Mouse (Mus musculus) forebrain, postnatal 0 days (tissue): Measurements from ENCODE around the gene Mcpt1. TPM values are rescaled to one million over a fixed set of nuclear protein-coding genes. Genes with fewer than 3 reads are reported as not detected.
"Not testable (repeated sequence)": the region's sequence is repeated elsewhere in the genome, so short reads cannot be mapped to it uniquely, and the experiment has no call there.

Experiments used
- ATAC-seq: fragments of 200-750 bp; cut with Nextera tagmentation; 2 replicates; pipeline ENCODE4 v1.8.0; 2017; ENCODE audit warnings: mild to moderate bottlenecking, moderate library complexity
- DNase-seq: peaks from one replicate; pipeline ENCODE4 v3.0.0-alpha.2; 2015
- H3K27ac ChIP-seq: fragments of 300-500 bp; sonication (generic); 2 replicates; pipeline ENCODE4 v1.5.1; 2014; ENCODE audit warnings: low read depth, mild to moderate bottlenecking, antibody characterized with exemption, low read length, moderate library complexity, mixed read lengths
- H3K27me3 ChIP-seq: fragments of 300-500 bp; sonication (generic); 2 replicates; pipeline ENCODE4 v1.6.1; 2014; ENCODE audit warnings: mild to moderate bottlenecking, low read length, mixed read lengths; ENCODE audit not compliant: insufficient read depth
- H3K36me3 ChIP-seq: fragments of 300-500 bp; sonication (generic); 2 replicates; pipeline ENCODE4 v1.6.1; 2014; ENCODE audit warnings: mild to moderate bottlenecking, moderate library complexity; ENCODE audit not compliant: insufficient read depth
- H3K4me1 ChIP-seq: fragments of 300-500 bp; sonication (generic); 2 replicates; pipeline ENCODE4 v1.6.1; 2014; ENCODE audit warnings: antibody characterized with exemption; ENCODE audit not compliant: insufficient read depth
- H3K4me2 ChIP-seq: fragments of 300-500 bp; sonication (generic); 2 replicates; pipeline ENCODE4 v1.6.1; 2014; ENCODE audit warnings: low read depth, mild to moderate bottlenecking, moderate library complexity
- H3K4me3 ChIP-seq: fragments of 300-500 bp; sonication (generic); 2 replicates; pipeline ENCODE4 v1.5.1; 2014; ENCODE audit warnings: low read depth, low read length, mixed read lengths
- H3K9ac ChIP-seq: fragments of 300-500 bp; sonication (generic); 2 replicates; pipeline ENCODE4 v1.6.1; 2014; ENCODE audit warnings: mild to moderate bottlenecking
- H3K9me3 ChIP-seq: fragments of 300-500 bp; sonication (generic); 2 replicates; pipeline ENCODE4 v1.6.1; 2016; ENCODE audit warnings: low read length
- CTCF ChIP-seq: sonication (generic); IDR thresholded peaks from 2 replicates; pipeline ENCODE4 v1.5.1; 2016; ENCODE audit warnings: antibody characterized with exemption, control low read depth, low read depth
- WGBS: fragments of 180-500 bp; shearing (Covaris S2); extraction: QIAGEN DNeasy Blood & Tissue Kit; methylation state at CpG from one replicate; pipeline ENCODE4 v1.1.7; 2014; 5-methylcytosine and 5-hydroxymethylcytosine counted together
- polyA plus RNA-seq: library from polyadenylated mRNA; unstranded; fragments of >200 nt; fragmentation: Nextera tagmentation; extraction: Ambion mirVana; gene quantifications from 2 replicates; pipeline ENCODE4 v1.2.1, GENCODE M21; 2015
- total RNA-seq: library from RNA; depleted of rRNA; stranded (reverse); fragments of >200 nt; gene quantifications from 2 replicates; pipeline ENCODE4 v1.2.3, GENCODE M21; 2014; rRNA removed

Gene Mcpt1
- total and polyA plus RNA-seq, 2 experiments from 2014 or later: not detected

DNA sequence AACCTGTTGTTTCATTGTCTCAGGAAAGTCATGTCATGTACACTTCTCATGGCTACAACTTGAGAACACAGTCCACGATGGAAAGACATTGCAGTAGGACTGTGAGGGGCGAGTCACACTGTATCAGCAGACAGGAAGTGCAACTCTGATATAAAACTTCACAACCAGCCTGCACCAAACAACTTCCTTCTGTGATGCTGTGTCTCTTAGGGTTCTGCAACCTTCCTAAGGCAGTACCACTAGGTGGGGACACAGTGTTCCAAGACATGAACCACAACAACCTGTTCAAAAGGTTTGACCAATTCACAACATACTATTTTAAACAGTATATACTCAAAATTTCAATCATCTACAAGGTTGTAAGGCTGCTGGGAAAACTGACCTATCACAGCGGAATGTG lies 37.6 kb downstream of the Mcpt1 start:
- no peak for TF ChIP-seq CTCF
- Histone ChIP-seq H3K27ac (no peak overlapping the region), H3K4me2 (no peak overlapping the region), H3K4me1 (no peaks in the 10 kb centered on the region), H3K9ac (no peak overlapping the region), H3K27me3 (no peaks in the 10 kb centered on the region), H3K9me3 (no peaks in the 10 kb centered on the region), H3K4me3 (no peak overlapping the region), H3K36me3 (no peaks in the 10 kb centered on the region)
- 89% methylated on average over 3 of the region's 3 CpGs for WGBS
- DNase-seq (no peak), ATAC-seq (no peak)

GRCm38 (mm10) chr14:56057722-56058121 lies 40.0 kb downstream of the Mcpt1 start:
- TF ChIP-seq CTCF: no peak
- H3K36me3 ChIP-seq: no peaks in the 10 kb centered on the region
- no peak for DNase-seq
- WGBS: 86% methylated on average over 4 of the region's 4 CpGs
- no peaks in the 10 kb centered on the region for H3K27me3 ChIP-seq
- H3K4me1 ChIP-seq: no peaks in the 10 kb centered on the region
- H3K27ac ChIP-seq: no peak overlapping the region
- no peaks in the 10 kb centered on the region for H3K9me3 ChIP-seq
- H3K4me3 ChIP-seq: no peak overlapping the region
- no peak for ATAC-seq
- H3K9ac ChIP-seq: no peak overlapping the region
- no peak overlapping the region for H3K4me2 ChIP-seq

GRCm38 (mm10) chr14:56062213-56062612 lies 44.4 kb downstream of the Mcpt1 start, which contains the start of gene Mcpt4:
TSS of gene Mcpt4 (minus strand) at chr14:56062313.
- H3K27ac ChIP-seq, H3K9ac ChIP-seq, H3K9me3 ChIP-seq, H3K4me3 ChIP-seq, H3K4me2 ChIP-seq, ATAC-seq, DNase-seq, H3K36me3 ChIP-seq, H3K4me1 ChIP-seq, H3K27me3 ChIP-seq: not testable (repeated sequence)
- WGBS: 85% methylated on average over 3 of the region's 3 CpGs

Other genes starting within 250 kb of the Mcpt1 start
- 1.6 and 3.6 TPM in 2 replicates for gene Adcy4, start 233.9 kb upstream of the Mcpt1 start, total RNA-seq
- gene Adcy4, start 233.9 kb upstream of the Mcpt1 start, polyA plus RNA-seq: 1.6 and 1.7 TPM in 2 replicates
- gene Ripk3, start 229.1 kb upstream of the Mcpt1 start, total RNA-seq: 0.46 and 0.90 TPM in 2 replicates
- 0.86 and 2.0 TPM in 2 replicates for gene Ripk3, start 229.1 kb upstream of the Mcpt1 start, polyA plus RNA-seq
- 6.0 and 11.9 TPM in 2 replicates for gene Nfatc4, start 194.8 kb upstream of the Mcpt1 start, total RNA-seq
- gene Nfatc4, start 194.8 kb upstream of the Mcpt1 start, polyA plus RNA-seq: 3.2 and 3.9 TPM in 2 replicates
- gene Nynrin, start 164.0 kb upstream of the Mcpt1 start, total RNA-seq: 24.2 and 28.5 TPM in 2 replicates
- gene Nynrin, start 164.0 kb upstream of the Mcpt1 start, polyA plus RNA-seq: 4.4 and 5.5 TPM in 2 replicates
- 0.29 and 0.46 TPM in 2 replicates for gene Cbln3, start 133.6 kb upstream of the Mcpt1 start, total RNA-seq
- gene Cbln3, start 133.6 kb upstream of the Mcpt1 start, polyA plus RNA-seq: 0.24 and 0.33 TPM in 2 replicates
- 13.6 and 20.0 TPM in 2 replicates for gene Khnyn, start 133.0 kb upstream of the Mcpt1 start, total RNA-seq
- 3.2 and 5.3 TPM in 2 replicates for gene Khnyn, start 133.0 kb upstream of the Mcpt1 start, polyA plus RNA-seq
- gene Sdr39u1, start 117.7 kb upstream of the Mcpt1 start, total RNA-seq: 96.2 and 103 TPM in 2 replicates
- 131 and 132 TPM in 2 replicates for gene Sdr39u1, start 117.7 kb upstream of the Mcpt1 start, polyA plus RNA-seq
- 0.76 and 2.6 TPM in 2 replicates for gene Cma1, start 73.3 kb upstream of the Mcpt1 start, total RNA-seq
- gene Cma1, start 73.3 kb upstream of the Mcpt1 start, polyA plus RNA-seq: 3.7 and 4.4 TPM in 2 replicates
- not detected in 2 replicates for gene Cma2, start 67.0 kb upstream of the Mcpt1 start, total RNA-seq
- not detected in 2 replicates for gene Cma2, start 67.0 kb upstream of the Mcpt1 start, polyA plus RNA-seq
- gene Mcpt9, start 12.5 kb downstream of the Mcpt1 start, total RNA-seq: not detected in 2 replicates
- not detected in 2 replicates for gene Mcpt9, start 12.5 kb downstream of the Mcpt1 start, polyA plus RNA-seq
- gene Mcpt2, start 24.1 kb downstream of the Mcpt1 start, total RNA-seq: not detected in 2 replicates
- gene Mcpt2, start 24.1 kb downstream of the Mcpt1 start, polyA plus RNA-seq: not detected in 2 replicates
- 0.46 TPM in 1 of 2 replicates, not detected in the other for gene Mcpt4, start 44.3 kb downstream of the Mcpt1 start, total RNA-seq
- gene Mcpt4, start 44.3 kb downstream of the Mcpt1 start, polyA plus RNA-seq: 0.36 TPM in 1 of 2 replicates, not detected in the other
- gene Mcpt8, start 67.3 kb downstream of the Mcpt1 start, total RNA-seq: not detected in 2 replicates
- gene Mcpt8, start 67.3 kb downstream of the Mcpt1 start, polyA plus RNA-seq: not detected in 2 replicates
- gene Ctsg, start 84.6 kb downstream of the Mcpt1 start, total RNA-seq: 0.92 TPM in 1 of 2 replicates, not detected in the other
- gene Ctsg, start 84.6 kb downstream of the Mcpt1 start, polyA plus RNA-seq: 0.41 TPM in 1 of 2 replicates, not detected in the other
- not detected in 2 replicates for gene Gzme, start 102.7 kb downstream of the Mcpt1 start, total RNA-seq
- gene Gzme, start 102.7 kb downstream of the Mcpt1 start, polyA plus RNA-seq: not detected in 2 replicates
- not detected in 2 replicates for gene Gzmd, start 114.6 kb downstream of the Mcpt1 start, total RNA-seq
- gene Gzmd, start 114.6 kb downstream of the Mcpt1 start, polyA plus RNA-seq: not detected in 2 replicates
- not detected in 2 replicates for gene Gzmg, start 141.6 kb downstream of the Mcpt1 start, total RNA-seq
- not detected in 2 replicates for gene Gzmg, start 141.6 kb downstream of the Mcpt1 start, polyA plus RNA-seq
- gene Gzmn, start 156.6 kb downstream of the Mcpt1 start, total RNA-seq: not detected in 2 replicates
- gene Gzmn, start 156.6 kb downstream of the Mcpt1 start, polyA plus RNA-seq: not detected in 2 replicates
- not detected in 2 replicates for gene Gzmf, start 193.4 kb downstream of the Mcpt1 start, total RNA-seq
- not detected in 2 replicates for gene Gzmf, start 193.4 kb downstream of the Mcpt1 start, polyA plus RNA-seq
- gene Gzmc, start 216.7 kb downstream of the Mcpt1 start, total RNA-seq: not detected in 2 replicates
- not detected in 2 replicates for gene Gzmc, start 216.7 kb downstream of the Mcpt1 start, polyA plus RNA-seq
- not detected in 2 replicates for gene Gzmb, start 244.3 kb downstream of the Mcpt1 start, total RNA-seq
- not detected in 2 replicates for gene Gzmb, start 244.3 kb downstream of the Mcpt1 start, polyA plus RNA-seq